Mouse (Mus musculus) heart, postnatal 25 days (tissue): ENCODE measurements around the gene Tmem219. TPM values are rescaled to one million over a fixed set of nuclear protein-coding genes. Genes with fewer than 3 reads are reported as not detected.
"Not testable (repeated sequence)": the region's sequence is repeated elsewhere in the genome, so short reads cannot be mapped to it uniquely, and the experiment has no call there.

Experiments used
- DNase-seq: peaks from one replicate; pipeline ENCODE4 v3.0.0; 2022; ENCODE audit warnings: low spot score
- intact Hi-C: fragments of 180-260 bp; cut with DNase I; formaldehyde crosslinking; loops from one replicate; pipeline ENCODE4 v1.15.1; 2025
- total RNA-seq, 2 experiments: library from RNA; stranded (reverse); gene quantifications; 2 replicates each; pipeline ENCODE4 v1.2.3; 2021

Gene Tmem219
- total RNA-seq, 2 experiments from 2014 or later, result 7.6 to 11.5 TPM

DNA sequence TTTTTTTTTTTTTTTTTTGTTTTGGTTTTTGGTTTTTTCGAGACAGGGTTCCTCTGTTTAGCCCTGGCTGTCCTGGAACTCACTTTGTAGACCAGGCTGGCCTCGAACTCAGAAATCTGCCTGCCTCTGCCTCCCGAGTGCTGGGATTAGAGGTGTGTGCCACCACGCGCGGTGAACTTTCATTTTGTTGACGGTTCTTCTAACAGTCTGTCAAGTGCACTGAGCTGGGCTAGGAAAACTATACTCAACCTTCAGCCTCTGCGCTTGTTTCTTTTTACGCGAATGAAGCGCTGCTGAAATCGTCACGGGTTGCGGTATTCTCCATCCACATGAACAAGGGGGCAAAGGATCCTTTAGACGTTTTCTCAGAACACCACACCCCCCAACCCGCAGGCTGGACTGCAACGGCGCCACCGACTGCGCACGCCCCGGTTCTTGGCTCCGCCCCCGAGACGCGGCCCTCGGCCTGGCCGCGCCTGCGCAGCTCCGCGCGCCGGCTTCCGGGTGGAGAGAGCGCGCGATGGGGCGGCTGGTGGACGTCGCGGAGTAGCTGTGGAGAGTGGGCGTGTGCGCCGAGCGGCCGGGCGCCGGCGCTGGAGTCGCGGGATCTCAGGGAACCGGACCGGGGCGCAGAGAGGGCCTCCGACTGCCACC is 5.8 kb upstream of the Tmem219 start, which contains the start of gene Kctd13:
Kctd13 (plus strand) TSS at position 496 of the 654 bp plus-strand sequence.
- intact Hi-C loops, result loop anchor here (2.0 to 5.0 kb wide), 2 partner anchors 30 to 44 kb away; no protein-coding TSS in a partner anchor
- peak; percentile 90 for DNase-seq

DNA sequence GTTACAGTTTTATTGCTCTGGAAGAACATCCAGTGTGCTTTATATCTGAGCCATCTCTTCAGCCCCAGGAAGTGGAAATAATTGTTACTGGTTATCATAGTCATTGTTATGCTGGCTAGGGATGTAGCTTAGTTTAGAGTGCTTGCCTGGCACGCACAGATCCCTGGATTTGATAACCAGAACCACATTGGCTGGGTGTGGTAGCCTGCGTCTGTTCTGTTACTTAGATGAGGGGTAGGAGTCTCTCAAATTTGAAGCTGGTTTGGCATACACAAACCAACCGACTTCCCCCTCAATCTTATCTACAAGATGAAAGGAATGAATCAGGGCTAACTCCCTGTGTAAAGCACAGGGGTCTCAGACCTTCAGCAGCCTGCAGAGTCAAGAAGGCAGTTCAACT is 3.6 kb upstream of the Tmem219 start:
- intact Hi-C loops, result loop anchor here (5.0 kb wide), 1 partner anchor 46 kb away; no protein-coding TSS in a partner anchor
- DNase-seq, result no peak

DNA sequence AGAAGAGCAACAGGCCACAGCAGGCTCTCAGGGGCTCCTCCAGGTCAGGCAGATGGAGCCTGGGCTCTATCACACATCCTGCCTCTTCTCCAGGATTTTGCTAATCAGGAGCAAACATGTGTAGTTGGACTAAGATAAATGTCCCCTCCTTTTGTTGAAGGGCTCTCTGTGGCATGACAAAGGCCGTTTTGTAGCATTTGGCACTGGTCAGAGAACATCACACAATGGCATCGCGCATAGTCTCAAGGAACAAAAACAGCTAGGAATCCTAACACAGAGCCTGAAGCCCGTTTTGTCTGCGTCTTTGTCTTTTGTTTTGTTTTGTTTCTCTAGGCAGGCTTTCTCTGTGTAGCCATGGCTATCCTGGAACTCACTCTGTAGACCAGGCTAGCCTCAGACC is 1.3 kb upstream of the Tmem219 start:
- intact Hi-C loops, result no loop called here
- no peak for DNase-seq

DNA sequence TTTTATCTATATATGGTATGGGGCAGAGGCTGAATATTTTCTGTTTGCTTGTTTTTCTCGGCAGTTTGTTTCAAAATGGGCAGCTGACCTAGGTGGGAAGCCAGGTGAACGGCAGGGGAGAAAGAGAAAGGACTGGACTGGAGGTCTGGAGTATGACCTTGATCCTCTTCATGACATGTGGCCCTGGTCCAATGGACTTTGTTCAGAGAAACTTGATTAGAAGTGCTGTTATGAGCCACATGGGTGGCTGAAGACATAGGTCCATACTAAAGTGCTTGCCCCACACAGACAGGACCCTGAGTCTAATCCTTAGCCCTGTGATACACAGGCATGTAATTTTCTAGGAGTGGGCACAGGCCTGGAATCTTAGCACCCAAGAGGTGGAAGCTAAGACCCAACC is 1.2 kb downstream of the Tmem219 start:
- no peak for DNase-seq
- intact Hi-C loops, result no loop called here

DNA sequence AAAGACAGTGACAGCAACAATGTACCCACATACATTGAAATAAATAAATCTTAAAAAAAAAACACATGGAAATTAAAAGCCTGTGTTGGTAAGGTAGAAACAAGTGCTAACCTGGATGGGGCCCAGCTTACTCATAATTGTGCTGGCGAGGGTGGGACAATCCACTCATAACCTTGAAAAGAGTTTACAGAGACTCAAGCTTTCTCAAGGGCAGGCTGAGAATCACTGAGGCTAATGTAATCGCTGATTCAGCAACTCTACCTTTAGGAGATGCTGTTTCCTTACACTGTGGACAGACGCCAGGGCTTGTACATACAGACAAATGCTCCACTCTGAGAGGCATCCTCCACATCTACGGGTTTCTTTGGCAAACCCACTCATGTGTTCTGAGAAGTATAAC is 2.7 kb downstream of the Tmem219 start:
- intact Hi-C loops, result no loop called here
- DNase-seq, result no peak

DNA sequence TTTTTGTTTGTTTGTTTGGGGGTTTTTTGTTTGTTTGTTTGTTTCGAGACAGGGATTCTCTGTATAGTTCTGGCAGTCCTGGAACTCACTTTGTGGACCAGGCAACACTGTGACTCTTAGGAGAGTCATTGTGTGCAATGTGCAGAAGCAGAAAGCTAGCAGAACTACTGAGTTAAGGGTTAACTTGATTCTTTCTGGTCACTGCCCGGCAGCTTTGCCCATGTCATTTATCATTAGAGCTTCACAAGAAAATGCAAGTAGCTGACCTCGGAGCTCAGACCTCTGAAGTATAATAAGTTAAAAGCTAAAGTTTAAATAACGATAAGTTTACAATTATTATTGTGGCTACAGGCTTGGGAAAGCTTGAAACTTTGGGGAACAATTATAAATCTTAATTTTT is 4.4 kb downstream of the Tmem219 start:
- intact Hi-C loops, DNase-seq: not testable (repeated sequence)

DNA sequence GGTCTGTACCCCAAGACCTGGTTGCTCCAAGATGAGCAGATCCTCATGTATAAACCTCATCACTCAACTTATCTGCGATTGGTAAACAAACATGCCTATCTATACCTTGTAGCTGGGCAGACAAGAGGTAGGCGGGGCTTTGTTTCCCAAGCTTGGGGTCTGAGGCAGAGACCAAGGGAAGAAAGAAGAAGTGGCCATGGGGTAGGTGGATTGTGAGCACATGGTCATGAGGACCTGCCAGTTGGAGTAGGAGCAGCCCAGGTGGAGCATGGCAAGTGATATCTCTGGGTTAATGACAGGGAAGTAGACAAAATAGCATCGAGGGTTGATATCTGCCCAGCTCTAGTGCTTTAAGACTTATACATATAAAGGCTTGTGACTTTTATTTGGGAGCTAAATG is 7.9 kb downstream of the Tmem219 start:
- intact Hi-C loops, result no loop called here
- no peak for DNase-seq

DNA sequence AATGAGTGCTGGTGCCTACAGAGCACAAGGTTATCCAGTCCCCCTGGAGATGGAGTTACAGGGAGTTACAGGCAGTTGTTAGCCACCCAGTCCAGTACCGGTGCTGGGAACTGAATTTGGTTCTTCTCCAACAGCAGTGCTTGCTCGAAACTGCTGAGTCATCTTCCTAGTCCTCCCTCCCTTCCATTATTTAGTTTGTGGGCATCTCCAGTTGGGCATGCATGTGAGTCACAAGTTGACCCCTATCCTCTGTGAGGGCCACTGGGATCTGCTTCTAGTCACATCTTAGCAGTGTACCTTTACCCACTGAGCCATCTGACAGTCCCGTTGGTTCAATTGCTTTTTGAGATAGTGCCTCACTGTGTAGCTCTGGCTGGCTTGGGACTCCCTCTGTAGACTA is 17.1 kb downstream of the Tmem219 start:
- intact Hi-C loops, result no loop called here
- DNase-seq, result no peak

DNA sequence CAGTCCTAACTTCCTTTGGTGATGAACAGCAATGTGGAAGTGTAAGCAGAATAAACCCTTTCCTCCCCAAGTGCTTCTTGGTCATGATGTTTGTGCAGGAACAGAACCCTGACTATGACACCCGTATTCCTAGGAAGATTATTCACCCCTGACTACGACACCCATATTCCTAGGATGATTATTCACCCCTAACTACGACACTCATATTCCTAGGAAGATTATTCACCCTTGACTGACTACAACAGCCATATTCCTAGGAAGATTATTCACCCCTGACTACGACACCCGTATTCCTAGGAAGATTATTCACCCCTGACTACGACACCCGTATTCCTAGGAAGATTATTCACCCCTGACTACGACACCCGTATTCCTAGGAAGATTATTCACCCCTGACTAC is 22.9 kb downstream of the Tmem219 start:
- intact Hi-C loops, result loop anchor here (2.0 to 5.0 kb wide), 3 partner anchors 15 to 37 kb away; partner anchors contain the start of genes Hirip3, Ino80e, Kctd13 and Taok2
- not testable (repeated sequence) for DNase-seq

DNA sequence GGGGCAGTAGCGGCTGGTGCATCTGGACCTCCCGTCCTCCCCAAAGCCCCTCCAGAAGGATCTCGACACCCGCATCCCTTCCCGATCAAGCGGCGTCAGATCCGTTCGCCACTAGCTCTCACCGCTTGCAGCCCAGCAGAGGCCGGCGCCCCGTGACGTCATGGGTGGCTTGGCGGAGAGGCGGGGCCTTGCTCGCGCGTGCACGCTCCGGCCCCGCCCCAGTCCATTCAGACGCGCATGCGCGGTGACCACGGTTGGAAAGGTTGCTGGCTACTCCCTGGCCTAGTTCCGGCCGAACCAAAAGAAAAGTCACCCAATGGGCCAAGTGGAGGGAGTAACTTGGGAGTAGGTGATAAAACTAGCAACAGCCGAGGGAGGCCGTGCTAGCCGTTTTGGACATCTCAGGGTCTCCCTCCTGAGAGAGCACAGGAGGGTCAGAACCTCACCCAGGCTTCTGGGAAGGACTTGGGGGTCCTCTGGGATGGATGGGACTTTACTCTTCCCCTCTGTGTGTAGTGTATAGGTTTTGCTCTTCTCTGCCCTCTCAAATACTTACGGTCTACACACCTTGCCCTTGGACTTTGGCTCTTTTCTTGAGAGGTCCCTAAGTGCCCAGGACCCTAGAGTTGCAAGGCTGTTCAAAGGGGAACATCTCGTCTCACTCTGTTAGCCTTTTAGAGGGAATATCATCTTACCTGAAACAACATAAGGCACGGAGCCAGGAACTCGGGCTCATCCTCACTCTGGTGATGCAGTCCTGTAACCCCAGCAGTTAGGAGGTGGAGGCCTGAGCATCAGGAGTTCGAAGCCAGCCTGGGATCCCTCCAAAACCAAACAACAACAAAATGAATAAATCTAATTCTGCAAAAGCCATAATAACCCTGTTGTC is 24.4 kb downstream of the Tmem219 start:
- peak; percentile 91 for DNase-seq
- intact Hi-C loops, result loop anchor here (2.0 to 5.0 kb wide), 3 partner anchors 14 to 36 kb away; partner anchors contain the start of genes Hirip3, Ino80e, Kctd13 and Taok2

DNA sequence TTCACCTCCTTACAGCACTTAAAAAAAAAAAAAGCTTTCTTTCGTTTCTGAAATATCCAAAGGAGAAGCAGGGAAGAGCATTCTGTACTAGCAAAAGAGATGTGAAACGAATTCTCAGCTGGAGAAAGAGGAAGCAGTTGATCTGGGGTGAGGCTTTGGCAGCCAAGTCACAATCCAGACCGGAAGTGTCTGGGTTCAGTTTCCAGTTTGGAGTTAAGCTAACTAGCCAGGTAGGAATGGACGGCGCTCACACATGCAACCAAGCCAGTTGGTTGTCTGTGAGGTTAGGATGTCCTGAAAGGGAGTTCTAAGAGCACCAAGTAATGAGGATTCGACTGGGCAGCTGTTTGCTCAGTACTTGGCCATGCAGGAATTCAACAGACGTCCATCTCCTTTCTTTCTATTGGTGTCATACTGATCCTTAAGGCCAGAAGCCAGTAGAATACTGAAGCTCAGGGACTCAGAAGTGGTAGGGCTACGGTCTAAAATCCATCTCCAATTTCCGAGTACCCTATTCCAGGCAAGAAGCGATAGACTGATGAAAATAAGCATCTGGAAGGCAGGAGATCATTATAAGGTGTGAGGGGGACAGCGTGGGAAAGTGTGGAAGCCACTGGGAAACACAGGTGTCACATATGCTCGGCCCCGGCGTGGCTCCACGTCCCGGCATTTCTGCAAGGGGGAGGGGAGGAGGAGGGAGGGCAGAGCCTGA is 25.2 kb downstream of the Tmem219 start:
- DNase-seq, result no peak
- intact Hi-C loops, result loop anchor here (2.0 to 5.0 kb wide), 3 partner anchors 13 to 35 kb away; partner anchors contain the start of genes Hirip3, Ino80e, Kctd13 and Taok2

DNA sequence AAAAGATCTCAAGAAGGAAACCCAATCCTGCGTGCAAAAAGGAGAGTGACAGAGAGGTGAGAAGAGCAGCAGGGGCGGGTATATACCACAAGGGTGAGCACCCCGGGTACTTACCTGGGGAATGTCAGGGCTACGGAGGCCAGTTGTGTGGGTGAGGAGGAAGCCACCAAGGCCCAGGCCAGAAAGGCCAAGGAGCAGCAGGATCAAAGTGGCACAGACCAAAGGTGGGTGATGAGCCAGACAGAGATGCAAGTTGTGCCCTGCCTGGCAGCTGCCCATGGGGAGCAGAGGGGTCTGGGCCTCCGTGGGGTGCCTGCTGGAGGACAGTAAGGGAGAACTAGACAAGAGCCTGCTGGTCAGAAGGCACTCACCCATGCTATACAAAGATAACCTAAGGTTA is 25.8 kb downstream of the Tmem219 start:
- no peak for DNase-seq
- intact Hi-C loops, result loop anchor here (5.0 kb wide), 1 partner anchor 35 kb away; the partner anchor contains the start of genes Hirip3 and Ino80e

DNA sequence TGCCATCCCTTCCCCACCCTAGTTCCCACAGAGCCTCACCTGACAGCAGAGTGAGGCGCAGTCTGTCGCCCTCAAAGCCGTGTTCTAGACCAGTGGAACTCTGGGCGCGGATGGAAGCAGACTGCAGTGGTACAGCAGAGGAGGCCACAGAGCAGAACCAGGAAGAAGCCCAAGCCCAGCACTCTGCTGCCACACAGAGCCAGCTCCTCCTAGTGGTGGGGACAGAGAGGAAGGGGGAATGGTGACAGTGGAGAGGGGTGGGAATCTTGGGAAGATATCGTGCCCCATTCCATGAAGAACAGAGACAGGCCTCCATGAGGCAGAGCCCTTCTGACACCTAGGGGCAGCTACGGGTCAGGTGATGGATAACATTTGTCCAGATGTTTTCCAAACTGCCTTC is 33.9 kb downstream of the Tmem219 start:
- intact Hi-C loops, result loop anchor here (5.0 kb wide), 2 partner anchors 43 to 57 kb away; partner anchors contain the start of gene 4930451I11Rik
- DNase-seq, result no peak

DNA sequence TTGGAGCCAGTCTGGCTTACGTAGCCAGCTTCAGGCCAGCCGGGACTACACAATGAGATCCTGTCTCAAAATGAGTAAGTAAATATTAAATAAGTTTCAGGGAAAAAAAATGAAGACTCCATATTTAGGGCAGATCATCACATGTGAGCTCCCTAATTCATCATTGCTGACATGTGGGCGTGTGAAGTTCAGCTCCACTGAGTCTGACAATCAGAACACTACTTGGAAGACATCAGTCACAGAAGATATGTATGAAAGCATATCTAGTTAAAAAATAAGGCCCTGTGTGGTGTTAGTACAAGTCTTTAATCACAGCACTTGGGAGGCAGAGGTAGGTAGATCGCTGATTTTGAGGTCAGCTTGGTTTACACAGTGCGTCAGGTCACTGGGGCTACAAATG is 35.4 kb downstream of the Tmem219 start:
- DNase-seq, result no peak
- intact Hi-C loops, result loop anchor here (5.0 kb wide), 2 partner anchors 45 to 55 kb away; partner anchors contain the start of gene 4930451I11Rik

DNA sequence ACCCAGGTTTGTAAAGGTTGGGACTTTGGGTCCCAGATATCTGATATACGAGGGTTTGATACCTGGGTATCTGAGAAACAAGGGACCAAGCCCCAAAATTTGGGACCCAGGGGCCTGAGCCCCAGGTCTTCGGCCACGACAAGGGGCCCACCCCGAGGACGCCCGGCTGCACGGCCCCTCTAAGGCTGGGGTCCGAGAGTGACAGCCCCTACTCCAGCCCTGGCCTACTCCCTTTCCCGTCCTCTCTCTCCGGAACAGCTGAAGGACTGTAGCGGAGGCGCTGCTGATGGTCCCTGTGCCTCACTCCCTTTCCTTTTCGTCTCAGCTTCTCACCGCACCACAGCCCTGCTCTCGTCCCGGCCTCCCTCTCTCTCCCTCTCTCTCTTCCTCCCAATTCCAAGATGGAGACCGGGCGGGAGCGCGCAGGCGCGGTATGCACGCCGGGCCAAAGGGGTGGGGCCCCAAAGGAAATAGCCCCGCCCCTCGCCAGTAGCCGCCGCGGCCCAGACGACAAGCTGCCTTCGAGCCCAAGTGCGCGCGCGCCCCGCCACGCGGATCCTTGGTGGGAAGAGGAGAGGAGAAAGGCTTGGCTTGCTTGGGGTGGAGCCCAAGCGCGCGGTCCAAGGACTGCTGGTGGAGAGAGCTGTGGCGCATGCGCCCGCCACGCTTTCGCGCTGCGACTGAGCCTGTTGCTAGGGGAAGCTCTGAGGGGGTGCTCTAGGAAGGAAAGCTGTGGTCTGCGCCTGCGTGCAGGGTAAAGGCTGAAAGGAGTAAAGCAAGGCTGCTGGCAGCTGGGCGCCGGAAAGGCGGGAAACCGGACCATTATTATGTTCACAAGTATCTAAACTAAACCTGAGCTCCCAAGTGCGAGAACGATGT is 38.2 kb downstream of the Tmem219 start, which contains the start of gene Taok2:
Taok2 (minus strand) TSS at position 418 of the 879 bp plus-strand sequence.
- peak; percentile 99 for DNase-seq
- intact Hi-C loops, result loop anchor here (2.0 to 5.0 kb wide), 3 partner anchors 14 to 52 kb away; partner anchors contain the start of gene 4930451I11Rik

DNA sequence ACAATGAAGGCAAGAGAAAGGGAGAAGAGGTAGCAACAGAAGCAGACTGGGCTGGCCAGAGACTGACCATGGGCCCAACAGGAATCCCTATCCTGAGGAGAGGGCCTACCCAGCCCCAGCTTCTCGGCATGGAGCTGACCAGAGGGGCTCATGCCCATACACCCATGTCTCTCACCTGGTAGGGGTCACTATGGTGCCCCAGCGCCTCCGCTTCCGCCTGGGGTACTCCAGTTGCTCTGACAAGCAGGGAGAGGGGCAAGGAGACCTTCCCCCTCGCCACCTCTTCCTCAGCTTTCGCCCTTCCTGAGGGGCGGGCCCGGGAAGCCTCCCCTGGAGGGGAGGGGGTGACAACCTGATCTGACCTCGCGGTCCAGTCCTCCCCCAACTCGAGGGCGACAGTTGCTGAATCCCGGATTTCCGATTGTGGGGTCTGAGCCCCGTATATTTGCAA is 39.0 kb downstream of the Tmem219 start:
- intact Hi-C loops, result loop anchor here (2.0 kb wide), 1 partner anchor 15 kb away; no protein-coding TSS in a partner anchor
- DNase-seq, result no peak

DNA sequence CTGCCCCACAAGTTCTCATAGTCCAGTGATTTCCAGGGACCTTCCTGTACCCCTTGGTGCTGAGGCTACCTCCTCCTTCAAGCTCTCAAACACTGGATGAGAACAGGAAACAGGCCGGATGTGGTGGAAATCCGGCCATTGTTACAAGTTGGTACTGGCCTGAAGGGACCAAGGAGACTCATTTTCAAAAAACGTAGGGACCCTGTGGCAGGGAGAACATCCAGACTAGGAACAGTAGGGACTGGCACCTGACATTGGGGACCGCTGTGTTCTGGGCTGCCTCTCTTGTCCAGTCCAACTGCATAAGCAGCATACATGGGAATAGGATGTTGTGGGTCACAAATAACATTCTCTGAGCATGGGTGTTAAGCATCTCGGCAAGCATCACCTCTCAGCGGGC is 41.7 kb downstream of the Tmem219 start:
- DNase-seq, result peak; percentile 40
- intact Hi-C loops, result no loop called here

DNA sequence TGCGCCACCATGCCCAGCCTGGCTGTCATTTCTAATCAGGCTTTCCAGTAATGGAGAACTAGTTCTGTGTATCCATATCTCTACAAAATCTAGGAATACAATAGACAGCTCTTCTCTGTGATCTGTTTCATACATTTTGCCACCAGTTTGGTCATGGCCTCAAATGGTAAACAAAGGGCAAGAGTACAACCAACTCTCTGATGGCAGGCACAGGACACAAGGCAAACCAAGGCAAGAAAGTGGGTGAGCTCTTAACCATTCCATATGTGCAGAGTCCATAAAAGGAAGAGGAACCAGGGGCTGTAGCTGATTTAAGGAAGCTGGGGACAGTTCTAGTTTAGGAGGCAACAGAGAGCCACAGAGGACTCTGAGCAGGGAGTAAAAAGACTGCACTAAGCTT is 45.5 kb downstream of the Tmem219 start:
- intact Hi-C loops, result loop anchor here (5.0 kb wide), 1 partner anchor 155 kb away; no protein-coding TSS in a partner anchor
- no peak for DNase-seq

DNA sequence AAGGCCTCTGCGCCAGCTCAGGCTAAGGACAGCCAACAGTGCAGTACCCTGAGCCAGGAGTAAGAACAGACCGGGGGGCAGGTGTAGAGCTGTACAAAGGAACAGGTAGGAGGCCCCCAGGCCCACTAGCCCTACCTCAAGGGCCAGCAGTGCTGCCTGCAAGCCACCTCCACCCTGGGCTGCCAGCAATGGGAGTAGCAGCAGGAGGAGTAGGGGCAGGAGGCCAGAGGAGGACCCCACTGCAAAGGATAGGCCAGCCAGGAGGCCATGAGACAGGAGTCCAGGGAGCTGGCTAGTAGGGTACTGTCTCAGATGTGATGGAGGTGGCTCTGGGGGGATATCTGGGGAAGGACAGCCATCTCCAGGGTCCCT is 52.2 kb downstream of the Tmem219 start:
- no peak for DNase-seq
- intact Hi-C loops, result no loop called here
